Mouse (Mus musculus) embryo, embryonic 11.5 days (tissue): ENCODE data around the gene Eif5a.
A peak's percentile ranks its signal among the peaks of the same experiment; 100 is the strongest.
"Not testable (repeated sequence)": the region's sequence is repeated elsewhere in the genome, so short reads cannot be mapped to it uniquely, and the experiment has no call there.

ENCODE experiments used
- DNase-seq: peaks from one replicate; pipeline ENCODE4 v3.0.0-alpha.2; 2012; ENCODE audit warnings: low read depth, low spot score

Gene Eif5a

DNA sequence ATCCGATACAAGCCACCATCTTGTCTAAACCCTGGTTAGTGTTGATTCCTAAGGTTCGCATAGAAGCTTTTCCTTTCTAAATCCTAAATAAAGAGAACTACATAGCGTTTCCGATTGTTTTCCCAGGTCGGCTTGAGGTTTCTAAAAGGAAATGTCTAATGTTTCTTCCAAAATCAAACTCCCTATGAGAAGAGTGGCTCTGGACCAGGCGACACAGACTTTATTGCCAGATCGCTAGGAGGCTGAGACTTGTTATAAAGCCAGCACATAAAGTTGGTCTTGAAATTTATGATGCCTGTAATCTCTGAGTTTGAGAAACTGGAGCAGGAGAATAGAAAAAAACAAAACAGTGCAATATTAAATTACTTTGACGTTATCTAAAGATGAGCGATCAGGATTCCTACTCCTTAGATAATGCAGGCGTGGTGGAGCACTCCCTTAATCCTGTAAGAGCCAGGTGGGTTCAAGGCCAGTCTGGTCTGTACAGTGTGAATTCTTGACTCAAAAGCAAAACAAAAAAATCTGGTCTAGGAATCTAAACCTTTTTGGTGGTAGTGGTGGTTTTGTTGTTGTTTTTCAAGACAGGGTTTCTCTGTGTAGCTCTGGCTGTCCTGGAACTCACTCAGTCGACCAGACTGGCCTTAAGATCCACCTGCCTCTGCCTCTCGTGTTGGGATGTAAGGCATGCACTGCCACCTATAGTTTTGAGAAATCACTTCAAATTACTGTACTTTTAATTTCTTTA lies 426 bp upstream of the Eif5a start:
- DNase-seq, result no peak

DNA sequence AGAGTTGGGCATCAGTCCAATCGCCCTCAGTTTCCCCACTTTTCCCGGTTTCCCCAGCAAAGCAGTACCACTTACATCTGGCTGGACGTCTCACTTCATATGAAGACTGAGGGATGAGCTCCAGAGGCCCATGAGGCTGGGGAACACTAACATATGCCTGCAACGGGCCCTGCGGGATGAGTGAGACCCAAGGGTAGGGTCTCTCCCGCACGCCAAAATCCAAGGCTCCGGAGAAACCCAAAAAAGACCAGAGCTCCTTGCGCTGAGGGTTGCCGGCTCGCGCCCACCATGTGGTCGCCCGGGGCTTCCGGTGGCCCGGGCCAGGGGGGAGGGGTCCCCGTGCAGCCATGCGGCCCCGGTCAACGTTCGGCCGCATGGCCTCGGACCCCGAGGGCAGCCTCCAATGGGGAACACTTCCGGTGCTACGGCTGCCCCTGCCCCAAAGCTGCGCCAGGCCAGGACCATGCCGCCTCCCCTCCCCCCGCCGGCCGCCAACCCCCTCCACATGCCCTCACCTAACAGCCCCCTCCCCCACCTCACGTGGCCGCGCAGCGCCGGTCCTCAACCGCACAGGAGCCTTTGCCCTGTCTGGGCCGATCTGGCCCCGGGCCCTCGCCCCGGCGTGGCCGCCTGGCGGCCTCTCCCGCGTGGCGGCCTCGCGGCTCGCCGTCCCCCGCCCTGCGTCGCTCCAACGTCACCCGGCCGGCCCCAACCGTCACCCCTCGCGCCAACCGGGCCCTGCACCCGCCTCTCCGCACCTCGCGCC lies 1.3 kb downstream of the Eif5a start:
- DNase-seq, result no peak

DNA sequence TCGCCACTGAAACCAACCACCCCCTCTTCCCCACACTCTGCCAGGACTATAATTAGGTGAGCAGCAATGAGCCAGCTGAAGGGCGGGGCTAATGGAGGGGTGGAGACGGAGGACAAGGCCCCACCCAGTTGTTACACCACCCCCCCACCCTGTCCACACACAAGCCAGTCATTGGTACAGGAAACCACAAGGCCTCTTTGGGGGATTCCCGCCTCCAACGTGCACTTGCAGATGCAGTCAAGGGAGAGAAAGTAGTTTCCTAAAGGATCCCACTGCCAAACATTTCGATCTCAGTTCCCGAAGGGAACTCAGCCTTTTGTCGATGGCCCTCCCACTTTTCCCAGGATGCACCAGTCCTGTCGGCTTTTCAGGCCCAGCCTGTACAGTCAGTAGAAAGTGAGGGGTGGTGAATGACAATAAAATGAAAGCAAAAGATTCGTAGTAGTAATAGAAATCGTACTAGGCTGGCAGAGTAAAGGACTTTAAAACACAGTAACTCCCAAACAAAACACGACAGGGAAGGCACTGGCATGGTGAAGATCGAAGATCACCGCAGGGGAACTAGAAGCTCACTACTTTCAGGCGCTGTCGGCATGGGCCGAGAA lies 2.0 kb downstream of the Eif5a start:
- DNase-seq, result no peak

DNA sequence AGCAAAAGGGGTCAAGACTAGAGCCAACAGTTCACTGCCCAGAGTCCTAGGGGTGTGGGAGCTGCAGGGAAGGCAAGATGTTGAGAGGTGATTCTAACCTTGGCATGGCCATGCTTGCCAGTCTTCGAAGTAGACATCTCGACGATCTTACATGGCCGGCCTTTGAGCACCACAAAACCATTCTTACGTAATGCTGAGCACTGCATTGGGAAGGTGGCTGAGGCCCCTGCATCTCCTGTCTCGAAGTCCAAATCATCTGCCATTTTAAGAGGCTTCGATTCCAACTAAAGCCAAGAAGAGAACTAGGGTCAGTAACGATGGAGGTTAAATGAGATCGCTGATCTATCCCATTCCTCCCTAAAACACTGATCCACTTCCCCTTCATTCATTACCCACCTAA lies 2.7 kb downstream of the Eif5a start:
- DNase-seq, result no peak

DNA sequence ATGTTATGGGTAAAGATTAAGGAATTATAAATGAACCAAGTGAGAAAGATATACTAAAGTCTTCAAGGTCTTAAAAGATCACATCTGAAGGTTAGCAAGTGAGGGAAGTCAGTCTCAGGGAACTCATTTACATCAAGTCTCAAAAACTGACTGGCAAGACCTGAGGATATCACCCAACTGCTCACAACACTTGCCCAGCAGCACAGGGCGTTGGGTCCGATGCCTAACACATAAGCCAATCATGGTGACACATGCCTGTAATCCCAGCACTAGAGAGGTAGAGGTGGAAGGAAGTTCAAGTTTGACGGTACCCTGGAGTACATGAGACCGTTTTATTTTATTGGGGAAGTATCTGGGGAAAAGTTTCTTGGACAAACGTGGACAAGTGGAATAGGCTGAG lies 3.6 kb downstream of the Eif5a start:
- no peak for DNase-seq

DNA sequence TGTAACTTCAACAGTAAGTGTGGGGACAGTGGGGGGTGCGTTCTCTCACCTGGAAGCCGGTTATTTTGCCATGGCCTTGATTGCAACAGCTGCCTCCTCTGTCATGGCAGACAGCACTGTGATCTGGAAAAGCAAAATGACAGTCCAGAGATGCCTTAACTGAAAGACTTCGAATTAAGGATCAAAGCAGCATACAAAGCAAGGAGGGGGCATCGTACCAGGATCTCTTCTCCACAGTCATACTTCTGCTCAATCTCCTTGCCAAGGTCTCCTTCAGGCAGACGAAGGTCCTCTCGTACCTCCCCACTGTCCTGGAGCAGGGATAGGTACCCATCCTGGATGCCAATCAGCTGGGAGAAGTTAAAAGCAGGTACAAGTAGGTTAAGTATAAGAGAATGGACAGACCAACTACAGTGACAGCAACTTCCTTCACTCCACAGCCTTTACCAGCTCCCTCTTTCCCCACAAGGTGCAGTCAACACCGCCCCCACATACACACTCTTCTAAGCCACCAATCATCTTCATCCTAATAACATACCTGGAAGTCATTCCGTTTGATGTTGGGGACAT lies 4.3 kb downstream of the Eif5a start:
- DNase-seq, result no peak

DNA sequence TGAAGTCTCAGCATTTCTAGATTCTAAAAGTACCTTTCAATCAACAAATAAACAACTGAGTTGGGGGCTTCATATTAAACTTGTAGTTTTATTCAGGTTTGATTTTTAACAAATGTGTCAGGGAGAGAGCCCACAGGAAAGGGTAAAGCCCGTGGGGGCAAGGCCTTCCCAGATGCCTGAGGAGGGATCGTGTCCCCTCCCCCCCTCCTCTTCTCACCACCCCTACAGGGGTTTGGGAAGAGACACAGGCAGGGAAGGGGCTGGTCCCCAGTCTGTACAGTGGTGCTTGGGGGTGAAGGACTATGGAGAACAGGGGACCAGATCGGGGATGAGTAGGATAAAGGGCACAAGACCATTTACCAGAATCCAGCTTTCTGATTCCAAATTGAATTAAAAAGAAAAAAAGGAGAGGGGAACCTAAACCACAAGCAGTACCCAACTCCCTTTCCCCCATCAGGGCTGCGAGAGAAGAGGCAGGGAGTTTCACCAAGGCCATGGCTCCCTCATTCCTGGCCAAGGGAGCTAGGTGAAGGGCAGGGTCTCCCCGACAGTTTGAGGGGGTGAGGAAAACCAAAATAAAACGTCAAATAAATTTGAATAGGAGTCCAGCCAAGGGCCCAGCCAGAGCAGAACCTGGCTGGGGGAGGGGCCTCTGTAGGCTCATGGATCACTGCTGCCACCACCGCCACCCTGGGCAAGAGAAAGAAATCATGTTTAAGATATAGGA lies 4.9 kb downstream of the Eif5a start:
- not testable (repeated sequence) for DNase-seq

DNA sequence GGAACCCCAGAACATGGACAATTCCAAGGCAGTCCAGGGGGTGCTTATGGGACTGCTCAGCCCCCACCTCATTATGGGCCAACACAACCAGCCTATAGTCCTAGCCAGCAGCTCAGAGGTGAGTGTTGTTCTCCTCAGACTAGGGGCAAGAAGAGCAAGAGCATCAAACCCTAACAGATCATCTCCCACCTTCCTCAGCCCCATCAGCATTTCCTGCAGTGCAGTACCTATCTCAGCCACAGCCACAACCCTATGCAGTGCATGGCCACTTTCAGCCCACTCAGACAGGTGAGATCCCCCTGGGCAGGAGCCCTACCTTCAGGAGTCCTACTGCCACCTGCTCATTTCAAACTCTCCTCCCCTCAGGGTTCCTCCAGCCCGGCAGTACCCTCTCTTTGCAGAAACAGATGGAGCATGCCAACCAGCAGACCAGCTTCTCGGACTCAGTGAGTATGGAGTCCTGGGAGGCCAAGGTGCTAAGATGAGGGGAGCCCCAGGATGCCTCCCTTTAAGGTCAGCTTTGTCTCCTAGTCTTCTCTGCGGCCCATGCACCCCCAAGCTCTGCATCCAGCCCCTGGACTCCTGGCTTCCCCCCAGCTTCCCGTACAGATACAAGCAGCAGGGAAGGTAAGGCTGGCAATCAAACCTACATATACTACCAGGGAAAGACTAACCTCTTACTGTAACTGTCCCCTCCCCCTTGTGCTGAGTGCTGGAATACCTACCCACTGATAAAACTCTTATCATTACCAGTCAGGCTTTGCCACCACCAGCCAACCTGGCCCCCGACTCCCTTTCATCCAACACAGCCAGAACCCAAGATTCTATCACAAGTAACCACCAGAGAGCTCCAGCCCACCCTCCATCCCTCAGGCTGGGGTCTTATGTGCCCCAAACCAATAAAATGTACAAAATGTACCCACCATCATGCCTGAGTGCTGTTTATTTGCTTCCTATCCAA lies 5.8 kb downstream of the Eif5a start:
- no peak for DNase-seq

DNA sequence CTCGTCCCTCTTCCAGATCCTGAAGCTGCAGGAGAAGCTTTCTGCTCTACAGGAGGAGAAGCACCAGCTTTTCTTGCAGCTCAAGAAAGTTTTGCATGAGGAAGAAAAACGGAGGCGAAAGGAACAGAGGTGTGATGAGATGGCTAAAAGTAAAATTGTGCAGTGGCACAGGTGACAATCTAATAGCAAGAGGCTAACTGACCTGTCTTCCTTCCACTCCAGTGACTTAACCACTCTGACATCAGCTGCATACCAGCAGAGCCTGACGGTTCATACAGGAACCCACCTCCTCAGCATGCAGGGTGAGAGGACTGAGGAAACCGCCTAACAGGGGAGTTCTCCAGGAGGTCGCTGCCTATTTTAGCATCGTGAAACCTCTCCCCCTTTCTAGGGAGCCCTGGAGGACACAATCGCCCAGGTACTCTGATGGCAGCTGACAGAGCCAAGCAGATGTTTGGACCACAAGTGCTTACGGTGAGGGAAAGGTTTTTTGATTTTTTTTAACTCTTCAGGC lies 6.8 kb downstream of the Eif5a start:
- no peak for DNase-seq

DNA sequence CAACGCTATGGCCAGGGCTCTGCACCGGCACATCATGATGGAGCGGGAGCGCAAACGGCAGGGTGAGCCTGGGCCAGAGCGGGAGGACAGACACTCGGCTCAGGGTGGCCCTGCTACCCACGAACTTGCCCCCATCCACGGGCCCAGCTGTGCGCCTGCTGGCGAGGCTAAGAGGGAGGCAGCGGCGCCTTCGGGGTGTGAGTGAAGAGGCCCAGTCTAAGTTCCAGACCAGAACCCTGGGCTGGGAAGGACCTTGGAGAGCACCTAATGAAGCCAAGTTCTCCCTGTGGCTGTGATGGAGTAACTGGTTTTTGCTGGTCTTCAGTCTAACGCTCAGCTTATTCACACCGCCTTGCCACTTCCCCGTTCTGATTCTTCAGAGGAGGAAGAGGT lies 7.4 kb downstream of the Eif5a start:
- DNase-seq, result no peak

DNA sequence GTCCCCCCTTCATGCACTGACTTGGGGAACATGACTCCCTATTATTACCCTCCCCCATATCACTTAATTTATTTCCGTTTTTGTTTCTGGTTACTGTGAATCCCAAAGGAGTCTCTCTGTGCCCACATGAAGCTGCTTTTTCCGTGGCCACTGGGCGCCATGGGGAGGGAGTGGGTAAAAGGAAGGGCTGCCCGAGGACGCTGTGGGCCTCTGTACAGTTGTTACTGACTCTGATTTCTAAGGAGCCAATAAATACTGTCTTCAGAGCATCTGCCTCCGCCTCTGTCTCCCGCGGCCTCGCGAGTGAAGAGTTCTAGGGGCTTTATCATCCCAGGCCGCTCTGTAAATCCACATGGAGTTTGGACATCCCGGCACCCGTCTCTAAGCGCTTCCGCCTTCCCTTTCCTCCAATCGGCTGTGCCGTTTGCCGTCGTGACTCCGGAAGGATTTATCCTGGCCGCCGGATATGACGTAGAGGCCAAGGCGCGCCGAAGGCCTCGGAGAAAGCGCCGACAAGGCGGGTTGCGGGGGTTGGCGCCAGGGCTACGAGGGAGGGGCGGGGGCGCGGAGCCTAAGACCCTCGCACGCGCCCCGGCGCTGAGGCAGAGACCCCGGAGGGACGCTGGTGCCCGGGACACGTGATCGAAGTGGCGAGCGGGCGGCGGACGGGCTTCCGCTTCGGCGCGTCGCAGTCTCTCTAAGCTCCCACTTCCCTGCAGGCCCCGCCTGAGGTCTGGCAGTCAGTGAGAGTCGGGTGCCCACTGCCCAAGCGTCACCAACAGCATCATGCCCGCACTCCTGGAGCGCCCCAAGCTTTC lies 8.0 kb downstream of the Eif5a start, which contains the start of gene Gps2:
TSS of gene Gps2 (plus strand) at position 335 of the 818 bp plus-strand sequence.
- DNase-seq, result peak; percentile 89

DNA sequence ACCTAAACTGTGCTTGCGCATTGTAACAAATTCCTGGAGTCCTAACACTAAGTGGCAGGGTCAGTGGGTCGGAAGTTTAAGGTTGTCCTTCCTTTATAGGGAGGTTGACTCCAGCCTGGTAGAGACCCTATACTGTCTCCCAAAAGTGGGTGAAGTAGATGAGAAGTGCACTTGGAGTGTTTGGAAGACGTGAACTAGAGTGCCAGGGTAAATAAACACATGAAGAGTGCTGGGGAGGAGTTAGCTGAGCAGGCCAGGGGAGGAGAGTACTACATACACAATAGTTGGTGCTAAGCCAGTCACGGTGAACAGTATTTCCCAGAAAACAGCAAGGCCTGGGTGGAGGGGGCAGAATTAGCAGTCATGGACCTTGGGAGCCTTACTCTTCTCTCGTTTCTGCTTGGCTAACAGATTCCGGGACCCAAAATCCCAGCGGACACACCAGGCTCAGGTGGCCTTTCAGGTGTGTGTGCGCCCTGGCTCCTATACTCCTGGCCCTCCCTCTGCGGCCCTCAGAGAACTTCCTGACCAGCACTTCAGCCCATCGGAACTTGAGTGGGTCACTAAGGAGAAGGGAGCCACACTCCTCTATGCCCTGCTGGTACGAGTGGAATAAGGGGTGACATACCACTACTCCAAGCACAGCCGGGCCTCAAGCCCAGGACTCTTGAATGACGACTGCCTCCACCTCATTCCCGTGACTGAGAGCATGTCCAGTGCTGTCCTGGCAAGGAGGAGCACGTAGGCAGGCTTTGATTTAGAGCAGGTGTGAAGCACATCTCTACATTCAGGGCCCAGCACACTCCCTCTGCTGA lies 8.8 kb downstream of the Eif5a start:
- DNase-seq, result no peak

DNA sequence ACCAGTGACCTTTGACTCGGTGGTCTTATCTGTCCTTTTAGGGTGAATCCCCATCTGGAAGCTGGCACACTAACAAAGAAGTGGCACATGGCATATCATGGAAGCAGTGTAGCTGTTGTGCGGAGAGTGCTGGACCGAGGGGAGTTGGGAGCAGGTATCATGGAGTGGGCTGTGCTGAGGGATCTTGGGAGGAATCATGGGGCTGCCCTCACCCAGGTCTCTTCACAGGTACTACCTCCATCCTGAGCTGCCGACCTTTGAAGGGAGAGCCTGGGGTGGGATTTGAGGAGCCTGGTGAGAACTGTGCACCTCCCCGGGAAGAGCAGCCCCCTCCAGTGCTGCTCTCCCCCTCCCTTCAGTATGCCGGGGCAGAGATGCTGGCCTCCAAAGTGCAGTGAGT lies 10.1 kb downstream of the Eif5a start:
- DNase-seq, result no peak

DNA sequence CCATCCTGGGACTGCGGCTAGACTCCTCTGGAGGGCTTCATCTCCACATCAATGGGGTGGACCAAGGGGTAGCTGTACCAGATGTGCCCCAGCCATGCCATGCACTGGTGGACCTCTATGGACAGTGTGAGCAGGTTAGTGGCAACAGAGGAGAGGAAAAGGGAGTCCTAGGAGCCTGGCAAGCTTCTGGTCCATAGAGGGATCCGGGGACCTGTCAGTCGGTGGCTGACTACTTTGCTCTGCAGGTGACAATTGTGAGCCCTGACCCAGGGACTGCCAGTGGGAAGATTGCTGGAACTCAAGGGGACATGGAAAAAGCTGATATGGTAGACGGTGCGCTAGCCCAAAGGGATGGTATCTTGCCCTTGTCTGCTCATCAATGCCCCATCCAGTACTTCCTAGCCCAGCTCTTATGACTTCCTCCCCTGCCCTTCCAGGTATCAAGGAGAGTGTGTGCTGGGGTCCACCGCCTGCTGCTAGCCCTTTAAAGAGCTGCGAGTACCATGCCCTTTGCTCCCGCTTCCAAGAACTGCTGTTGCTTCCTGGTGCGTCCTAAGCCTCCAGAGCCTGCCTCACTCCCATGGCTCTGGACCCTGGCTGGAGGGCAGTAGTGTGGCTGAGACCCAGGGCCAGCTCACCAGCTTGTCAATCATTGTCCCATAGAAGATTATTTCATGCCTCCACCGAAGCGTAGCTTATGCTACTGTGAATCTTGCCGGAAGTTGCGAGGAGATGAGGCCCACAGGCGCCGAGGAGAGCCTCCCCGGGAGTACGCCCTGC lies 10.8 kb downstream of the Eif5a start:
- no peak for DNase-seq

DNA sequence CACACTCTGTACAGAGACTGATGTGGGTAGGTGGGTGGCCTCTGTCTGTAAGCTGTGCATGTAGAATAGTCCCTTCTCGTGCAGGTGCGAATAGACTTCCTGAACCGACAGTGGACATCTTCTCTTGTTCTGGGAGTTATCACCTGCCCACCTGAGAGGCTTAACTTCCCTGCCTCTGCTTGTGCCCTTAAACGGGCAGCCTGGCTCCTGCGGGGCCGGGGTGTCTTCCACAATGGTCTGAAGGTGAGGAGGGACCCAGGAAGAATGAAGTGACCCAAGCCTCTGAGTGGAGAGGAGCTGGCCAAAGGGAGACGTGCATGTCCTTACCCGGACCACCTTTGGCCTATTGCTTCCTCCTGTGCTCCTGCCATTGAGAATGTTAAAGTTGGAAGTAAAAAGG lies 11.6 kb downstream of the Eif5a start:
- no peak for DNase-seq

DNA sequence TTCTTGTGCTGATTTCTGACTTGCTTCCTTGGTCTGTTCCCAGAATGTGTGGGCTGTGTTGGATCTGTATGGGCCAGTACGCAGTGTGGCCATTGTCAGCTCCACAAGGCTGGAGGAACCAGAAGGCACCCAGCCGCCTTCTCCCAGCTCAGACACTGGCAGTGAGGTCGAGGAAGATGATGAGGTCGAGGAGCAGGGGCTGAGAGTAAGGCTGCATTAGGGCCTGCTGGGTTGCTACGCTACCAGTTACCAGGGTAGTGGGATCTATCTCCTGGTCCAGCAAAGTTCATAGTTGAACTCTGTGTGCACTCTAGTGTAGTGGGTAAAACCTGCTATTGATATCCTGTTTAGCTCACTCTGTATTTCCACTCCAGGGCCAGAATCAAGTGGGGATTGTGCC lies 12.6 kb downstream of the Eif5a start:
- no peak for DNase-seq

DNA sequence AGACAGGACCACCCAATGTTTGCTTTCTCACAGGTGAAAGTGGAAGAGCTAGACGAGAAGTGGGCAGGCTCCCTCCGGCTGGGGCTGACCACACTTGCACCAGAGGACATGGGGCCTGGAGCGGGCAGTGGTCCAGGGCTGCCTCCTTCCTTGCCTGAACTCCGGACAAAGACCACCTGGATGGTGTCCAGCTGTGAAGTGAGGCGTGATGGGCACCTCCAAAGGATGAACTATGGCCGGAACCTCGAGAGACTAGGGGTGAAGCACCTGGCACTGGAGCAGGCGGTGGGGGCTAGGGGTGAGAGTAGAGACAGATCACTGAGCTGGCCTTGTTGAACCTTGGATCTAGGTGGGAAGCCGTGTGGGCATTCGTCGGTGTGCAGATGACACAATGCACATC lies 13.1 kb downstream of the Eif5a start:
- DNase-seq, result no peak

DNA sequence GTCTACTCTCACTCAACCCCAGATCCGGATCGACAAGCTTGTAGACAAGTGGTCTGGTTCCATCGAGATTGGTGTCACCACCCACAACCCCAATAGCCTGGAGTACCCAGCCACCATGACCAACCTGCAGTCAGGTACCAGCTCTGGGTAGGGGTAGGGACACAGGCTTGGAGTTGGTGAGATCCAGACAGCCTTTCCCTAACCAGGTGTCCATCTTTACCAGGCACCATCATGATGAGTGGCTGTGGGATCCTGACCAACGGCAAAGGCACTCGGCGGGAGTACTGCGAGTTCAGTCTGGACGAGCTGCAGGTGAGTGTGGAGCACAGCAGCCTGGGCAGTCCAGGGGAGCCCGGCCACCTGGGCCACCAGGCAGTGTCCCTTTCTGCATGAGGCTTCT lies 17.4 kb downstream of the Eif5a start:
- DNase-seq, result no peak
